Mouse (Mus musculus) hindbrain, postnatal 0 days (tissue): ENCODE measurements at regions not wholly inside any gene's neighbourhood (a gene's known extent, or its start where the extent isn't known, plus 50 kb on each side); places are given as distances from the start of the nearest gene placed in this dataset.

ENCODE experiments used
- ATAC-seq: fragments of 200-750 bp; cut with Nextera tagmentation; 2 replicates; pipeline ENCODE4 v1.8.0; 2017; ENCODE audit warnings: mild to moderate bottlenecking, moderate TSS enrichment, moderate library complexity
- DNase-seq: peaks from one replicate; pipeline ENCODE4 v3.0.0-alpha.2; 2015; ENCODE audit warnings: low spot score
- H3K27ac ChIP-seq: fragments of 300-500 bp; sonication (generic); 2 replicates; pipeline ENCODE4 v1.5.1; 2014; ENCODE audit warnings: mild to moderate bottlenecking
- H3K27me3 ChIP-seq: fragments of 300-500 bp; sonication (generic); 2 replicates; pipeline ENCODE4 v1.6.1; 2014; ENCODE audit warnings: low read length, mixed read lengths; ENCODE audit not compliant: insufficient read depth
- H3K36me3 ChIP-seq: fragments of 300-500 bp; sonication (generic); 2 replicates; pipeline ENCODE4 v1.6.1; 2014; ENCODE audit warnings: low read length, mixed read lengths; ENCODE audit not compliant: insufficient read depth
- H3K4me1 ChIP-seq: fragments of 300-500 bp; sonication (generic); 2 replicates; pipeline ENCODE4 v1.6.1; 2014; ENCODE audit warnings: antibody characterized with exemption, low read length, mixed read lengths; ENCODE audit not compliant: insufficient read depth
- H3K4me2 ChIP-seq: fragments of 300-500 bp; sonication (generic); 2 replicates; pipeline ENCODE4 v1.6.1; 2014; ENCODE audit warnings: low read depth, mild to moderate bottlenecking, low read length, moderate library complexity, mixed read lengths
- H3K4me3 ChIP-seq: fragments of 300-500 bp; sonication (generic); 2 replicates; pipeline ENCODE4 v1.5.1; 2014; ENCODE audit warnings: low read length
- H3K9ac ChIP-seq: fragments of 300-500 bp; sonication (generic); replicated peaks from 2 replicates; pipeline ENCODE4 v1.6.1; 2014; ENCODE audit warnings: mild to moderate bottlenecking, low read length, moderate library complexity, mixed read lengths
- H3K9me3 ChIP-seq: fragments of 300-500 bp; sonication (generic); 2 replicates; pipeline ENCODE4 v1.6.1; 2016; ENCODE audit warnings: low read length, mixed read lengths
- CTCF ChIP-seq: IDR thresholded peaks from 2 replicates; pipeline ENCODE4 v1.5.1; 2016; ENCODE audit warnings: antibody characterized with exemption, control low read depth, low read depth
- WGBS: fragments of 180-500 bp; shearing (Covaris S2); extraction: QIAGEN DNeasy Blood & Tissue Kit; methylation state at CpG from one replicate; pipeline ENCODE4 v1.1.7; 2014; 5-methylcytosine and 5-hydroxymethylcytosine counted together

- Histone ChIP-seq H3K9me3 (peaks cover 3% of the 10 kb centered on the region; the same call in 1 of the 2 replicates), H3K9ac (no peak overlapping the region), H3K36me3 (no peaks in the 10 kb centered on the region), H3K4me2 (no peak overlapping the region), H3K4me3 (no peak overlapping the region), H3K4me1 (no peaks in the 10 kb centered on the region), H3K27me3 (no peaks in the 10 kb centered on the region), H3K27ac (no peak overlapping the region)
- no peak for TF ChIP-seq CTCF
- DNase-seq, result no peak
- ATAC-seq, result no peak
- WGBS, result 100% methylated on average over 1 of the region's 1 CpGs
Observed at GRCm38 (mm10) chr14:97694238-97694637, 475.3 kb downstream of the Dach1 start.

- H3K4me2 ChIP-seq, result no peak overlapping the region
- H3K36me3 ChIP-seq, result no peaks in the 10 kb centered on the region
- no peak overlapping the region for H3K27ac ChIP-seq
- no peak overlapping the region for H3K9ac ChIP-seq
- DNase-seq (no peak), ATAC-seq (no peak)
- 83% methylated on average over 3 of the region's 3 CpGs for WGBS
- no peaks in the 10 kb centered on the region for H3K4me1 ChIP-seq
- no peak for TF ChIP-seq CTCF
- H3K4me3 ChIP-seq, result no peak overlapping the region
- H3K9me3 ChIP-seq, result no peaks in the 10 kb centered on the region
- no peaks in the 10 kb centered on the region for H3K27me3 ChIP-seq
Observed at GRCm38 (mm10) chr14:97684617-97685016, 484.9 kb downstream of the Dach1 start.

- 64% methylated on average over 2 of the region's 2 CpGs for WGBS
- H3K36me3 ChIP-seq, result no peaks in the 10 kb centered on the region
- H3K27ac ChIP-seq, result no peak overlapping the region
- H3K9me3 ChIP-seq, result no peaks in the 10 kb centered on the region
- no peak overlapping the region for H3K9ac ChIP-seq
- no peak overlapping the region for H3K4me3 ChIP-seq
- no peaks in the 10 kb centered on the region for H3K27me3 ChIP-seq
- TF ChIP-seq CTCF, result peak; percentile 59
- ATAC-seq, result no peak
- peak; percentile 34 for DNase-seq
- H3K4me1 ChIP-seq, result no peaks in the 10 kb centered on the region
- H3K4me2 ChIP-seq, result no peak overlapping the region
Observed at GRCm38 (mm10) chr14:97667806-97668205, 501.8 kb downstream of the Dach1 start.

- H3K9me3 ChIP-seq, result no peaks in the 10 kb centered on the region
- no peak overlapping the region for H3K9ac ChIP-seq
- no peak overlapping the region for H3K4me3 ChIP-seq
- ATAC-seq (no peak), DNase-seq (no peak)
- no peak overlapping the region for H3K27ac ChIP-seq
- WGBS, result 23% methylated on average over 4 of the region's 4 CpGs
- TF ChIP-seq CTCF, result no peak
- no peaks in the 10 kb centered on the region for H3K27me3 ChIP-seq
- H3K36me3 ChIP-seq, result no peaks in the 10 kb centered on the region
- H3K4me1 ChIP-seq, result no peaks in the 10 kb centered on the region
- H3K4me2 ChIP-seq, result no peak overlapping the region
Observed at GRCm38 (mm10) chr14:97638187-97638792, 531.3 kb downstream of the Dach1 start.

GRCm38 (mm10) chr14:97611438-97611837 is 558.1 kb downstream of the Dach1 start:
- WGBS, result 68% methylated on average over 1 of the region's 1 CpGs
- Histone ChIP-seq H3K36me3 (no peaks in the 10 kb centered on the region), H3K9ac (no peak overlapping the region), H3K27ac (no peak overlapping the region), H3K9me3 (no peaks in the 10 kb centered on the region), H3K27me3 (no peaks in the 10 kb centered on the region), H3K4me3 (no peak overlapping the region), H3K4me2 (no peak overlapping the region), H3K4me1 (no peaks in the 10 kb centered on the region)
- no peak for ATAC-seq
- no peak for TF ChIP-seq CTCF
- DNase-seq, result no peak

- Histone ChIP-seq H3K4me1 (no peaks in the 10 kb centered on the region), H3K4me3 (no peak overlapping the region), H3K27ac (no peak overlapping the region), H3K27me3 (no peaks in the 10 kb centered on the region), H3K9ac (no peak overlapping the region), H3K9me3 (no peaks in the 10 kb centered on the region), H3K4me2 (no peak overlapping the region), H3K36me3 (no peaks in the 10 kb centered on the region)
- 13% methylated on average over 5 of the region's 5 CpGs for WGBS
- ATAC-seq, result no peak
- DNase-seq, result no peak
- TF ChIP-seq CTCF, result no peak
Observed at GRCm38 (mm10) chr14:97596694-97597093, 572.9 kb downstream of the Dach1 start.

GRCm38 (mm10) chr14:97588611-97589010 is 581.0 kb downstream of the Dach1 start:
- Histone ChIP-seq H3K9me3 (no peaks in the 10 kb centered on the region), H3K4me1 (no peaks in the 10 kb centered on the region), H3K9ac (no peak overlapping the region), H3K27ac (no peak overlapping the region), H3K4me2 (peak overlapping the region; percentile 39), H3K27me3 (no peaks in the 10 kb centered on the region), H3K4me3 (no peak overlapping the region), H3K36me3 (no peaks in the 10 kb centered on the region)
- TF ChIP-seq CTCF, result no peak
- 41% methylated on average over 4 of the region's 4 CpGs for WGBS
- peak; percentile 10 for DNase-seq
- peak; percentile 15; the same call in 1 of the 2 replicates for ATAC-seq
